Mouse (Mus musculus): ENCODE measurements around the gene Cd72.

Cd72 gene

GRCm38 (mm10) chr4:43427501-43428179 lies 26.8 kb downstream of the Cd72 start:
- no peak for DNase-seq (ENCODE audit: low spot score)

- no peak for DNase-seq (ENCODE audit: low spot score)
Observed at GRCm38 (mm10) chr4:43426487-43426886, 27.9 kb downstream of the Cd72 start.

GRCm38 (mm10) chr4:43425648-43426380 lies 28.6 kb downstream of the Cd72 start:
- no peak for DNase-seq (ENCODE audit: low spot score)

GRCm38 (mm10) chr4:43425197-43425596 lies 29.2 kb downstream of the Cd72 start:
- no peak for DNase-seq (ENCODE audit: low spot score)

GRCm38 (mm10) chr4:43424072-43424471 lies 30.4 kb downstream of the Cd72 start:
- DNase-seq (ENCODE audit: low spot score): no peak

GRCm38 (mm10) chr4:43423267-43423934 lies 31.0 kb downstream of the Cd72 start:
- DNase-seq (ENCODE audit: low spot score): no peak

- no peak for DNase-seq (ENCODE audit: low spot score)
Observed at GRCm38 (mm10) chr4:43421632-43422240, 32.7 kb downstream of the Cd72 start.

DNA sequence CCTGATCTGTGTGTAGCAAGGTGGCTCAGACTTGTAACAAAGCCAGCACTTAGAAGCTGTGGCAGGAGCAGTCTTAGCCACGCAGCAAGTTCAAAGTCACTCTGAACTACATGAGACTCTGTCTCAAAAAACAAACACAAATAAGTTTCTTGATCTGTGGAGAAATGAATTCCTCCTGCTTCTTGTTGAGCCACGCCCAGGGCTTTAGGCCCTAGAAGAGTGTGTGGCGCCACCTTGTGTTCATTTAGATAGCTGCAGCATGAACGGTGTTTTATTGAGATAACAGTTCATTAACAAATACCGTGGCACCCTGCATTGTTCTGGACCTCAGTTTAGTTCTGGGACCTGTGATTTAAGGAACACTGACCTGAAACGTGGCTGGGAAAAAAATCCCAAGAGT lies 34.1 kb downstream of the Cd72 start:
- DNase-seq (ENCODE audit: low spot score): peak; percentile 95

DNA sequence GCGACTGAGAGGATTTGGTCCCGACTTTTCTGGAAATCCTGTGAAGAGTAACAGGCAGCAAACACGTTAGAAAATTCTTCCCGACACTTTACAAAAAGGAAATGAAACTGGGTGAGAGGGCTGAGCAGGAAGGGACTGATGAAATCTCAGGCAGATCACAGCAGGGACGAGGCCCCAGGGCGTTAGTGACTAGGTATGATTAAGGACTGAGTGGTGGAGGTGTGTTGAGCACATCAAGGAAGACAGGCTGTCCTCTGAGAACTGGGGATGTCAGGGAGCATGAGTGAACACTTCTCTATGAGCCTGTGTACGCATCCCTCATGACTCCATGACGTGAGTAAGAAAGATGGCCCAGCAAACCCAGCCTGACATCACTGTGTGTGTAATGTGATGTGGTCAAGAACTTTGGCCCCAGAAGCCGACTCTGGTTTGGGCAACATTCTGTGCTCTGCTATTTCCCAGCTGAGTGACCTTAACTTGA lies 34.6 kb downstream of the Cd72 start:
- no peak for DNase-seq (ENCODE audit: low spot score)

DNA sequence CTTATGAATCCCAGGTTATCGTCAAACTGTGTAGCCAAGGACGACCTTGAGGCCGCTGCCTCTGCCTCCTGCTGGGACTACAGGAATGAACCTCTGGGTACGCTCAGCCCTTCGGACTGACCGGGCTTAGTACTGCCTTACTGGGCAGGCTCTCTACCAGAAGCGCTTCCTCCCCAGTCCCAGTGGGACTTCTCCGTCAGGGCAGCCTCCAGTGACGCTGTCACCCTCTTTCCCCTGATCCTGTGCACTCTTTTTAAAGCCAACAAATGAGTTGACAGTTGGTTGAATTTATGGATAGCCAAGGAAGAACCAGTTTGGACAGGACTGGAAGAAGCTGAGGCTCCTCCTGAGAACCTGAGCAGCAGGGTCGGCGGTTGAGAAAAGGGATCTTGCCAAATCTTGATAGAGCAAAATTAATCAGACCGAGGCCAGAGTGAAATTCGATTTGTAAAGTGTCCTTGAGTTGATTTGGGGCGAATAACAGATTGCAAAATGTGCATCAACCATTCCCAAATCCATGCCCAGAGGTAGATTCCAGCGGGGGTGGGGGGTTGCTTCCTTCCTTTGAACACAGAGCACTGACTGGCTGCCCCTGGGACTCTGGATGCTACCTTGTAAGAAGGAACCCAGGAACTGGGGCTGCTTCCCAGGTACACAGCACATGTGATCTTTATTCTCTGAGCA lies 35.3 kb downstream of the Cd72 start:
- no peak for DNase-seq (ENCODE audit: low spot score)

GRCm38 (mm10) chr4:43418450-43418849 lies 36.0 kb downstream of the Cd72 start:
- DNase-seq (ENCODE audit: low spot score): no peak

DNA sequence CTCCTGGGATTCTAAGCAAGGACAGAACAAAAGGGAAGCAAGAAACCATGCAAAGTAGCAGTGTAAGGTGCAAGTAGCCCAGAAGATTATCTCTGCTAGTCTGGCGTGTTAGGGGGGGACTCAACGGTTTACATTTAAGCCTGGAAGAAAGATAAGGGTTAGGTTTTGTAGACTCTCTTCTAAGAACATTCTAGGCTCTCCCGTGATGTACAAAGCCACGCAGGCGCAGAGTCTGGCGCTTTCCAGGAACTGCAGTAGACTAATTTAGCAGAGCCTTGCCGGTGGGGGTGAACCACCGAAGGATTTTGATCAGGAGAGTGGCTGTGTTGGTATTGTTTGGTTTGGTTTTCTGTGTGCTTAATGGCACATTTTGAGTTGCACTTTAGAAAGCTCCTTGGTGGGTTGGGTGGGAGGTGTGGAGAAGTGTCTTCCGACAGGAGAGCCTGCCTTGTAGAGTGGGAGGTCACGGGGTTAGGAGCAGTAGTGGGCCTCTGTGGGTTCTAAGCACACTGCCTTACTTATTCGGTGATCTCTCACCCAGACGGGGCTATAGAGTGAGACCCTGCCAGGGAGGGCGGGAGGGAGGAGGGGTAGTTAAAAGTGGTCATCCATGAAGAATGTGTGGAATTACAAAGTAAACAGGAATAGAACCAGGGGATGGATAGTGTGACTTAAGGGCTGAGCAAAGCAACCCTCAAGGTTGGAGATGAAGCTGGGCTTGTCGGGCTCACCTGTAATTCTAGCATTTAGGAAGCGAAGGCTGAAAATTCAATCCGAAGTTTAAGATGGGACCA lies 37.0 kb downstream of the Cd72 start:
- DNase-seq (ENCODE audit: low spot score): no peak

DNA sequence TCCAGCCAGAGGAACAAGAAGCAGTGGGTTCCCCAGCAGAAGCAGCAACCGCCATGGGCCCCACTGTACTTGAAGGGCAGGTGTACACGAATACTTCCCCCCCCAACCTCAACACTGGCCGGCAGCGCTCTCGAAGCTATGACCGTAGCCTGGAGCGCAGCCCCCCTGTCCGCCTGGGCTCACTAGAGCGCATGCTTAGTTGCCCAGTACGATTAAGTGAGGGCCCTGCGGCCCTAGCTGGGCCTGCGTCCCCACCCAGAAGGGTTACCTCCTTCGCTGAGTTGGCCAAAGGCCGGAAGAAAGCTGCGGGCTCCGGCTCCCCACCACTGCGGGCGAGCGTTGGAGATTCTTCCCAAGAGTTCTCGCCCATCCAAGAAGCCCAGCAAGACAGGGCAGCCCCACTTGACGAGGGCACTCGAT lies 38.3 kb downstream of the Cd72 start:
- DNase-seq (ENCODE audit: low spot score): no peak

- DNase-seq (ENCODE audit: low spot score): no peak
Observed at GRCm38 (mm10) chr4:43415221-43416070, 39.0 kb downstream of the Cd72 start.

- no peak for DNase-seq (ENCODE audit: low spot score)
Observed at GRCm38 (mm10) chr4:43414761-43415160, 39.7 kb downstream of the Cd72 start.

DNA sequence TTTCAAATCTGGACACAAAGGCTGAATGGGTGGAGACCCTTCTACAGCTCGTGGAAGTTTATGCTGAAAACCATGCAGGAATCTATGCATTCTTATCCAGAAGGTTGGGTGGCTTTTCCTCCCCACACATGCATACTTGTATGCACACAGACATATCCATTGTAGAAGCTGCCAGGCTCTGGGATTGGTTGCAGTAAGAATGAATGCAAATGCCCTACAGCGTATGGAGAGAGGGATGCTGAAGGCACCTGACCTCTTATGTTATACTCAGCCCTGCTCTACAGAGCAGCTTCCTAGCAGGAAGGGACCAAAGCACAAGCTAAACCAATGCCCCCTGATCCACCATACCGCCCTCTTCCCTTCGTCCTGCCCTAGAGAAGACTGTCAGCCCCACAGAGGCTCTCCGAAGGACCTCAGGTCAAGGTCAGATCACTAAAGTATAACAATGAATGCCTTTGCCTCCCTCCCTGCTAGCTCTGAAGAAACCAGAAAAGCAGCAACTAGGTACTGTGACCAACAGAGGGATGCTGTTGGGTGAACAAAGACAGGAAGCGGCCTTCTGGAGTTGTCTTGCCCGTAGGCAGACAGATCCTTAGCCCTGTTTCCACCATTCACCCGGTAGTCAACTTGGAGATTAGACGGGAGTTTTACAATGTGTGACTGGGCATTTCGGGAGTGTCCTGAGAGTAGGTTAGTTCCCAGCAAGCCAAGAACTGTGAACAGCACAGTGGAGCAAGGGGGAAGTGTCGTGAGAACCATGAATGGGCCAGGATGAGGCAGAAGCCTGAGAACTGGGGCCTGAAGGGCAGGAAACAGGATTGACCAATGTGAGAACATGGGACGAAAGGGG lies 47.1 kb downstream of the Cd72 start:
- DNase-seq (ENCODE audit: low spot score): no peak

- peak; percentile 94 for DNase-seq (ENCODE audit: low spot score)
Observed at GRCm38 (mm10) chr4:43406162-43406971, 48.1 kb downstream of the Cd72 start.

DNA sequence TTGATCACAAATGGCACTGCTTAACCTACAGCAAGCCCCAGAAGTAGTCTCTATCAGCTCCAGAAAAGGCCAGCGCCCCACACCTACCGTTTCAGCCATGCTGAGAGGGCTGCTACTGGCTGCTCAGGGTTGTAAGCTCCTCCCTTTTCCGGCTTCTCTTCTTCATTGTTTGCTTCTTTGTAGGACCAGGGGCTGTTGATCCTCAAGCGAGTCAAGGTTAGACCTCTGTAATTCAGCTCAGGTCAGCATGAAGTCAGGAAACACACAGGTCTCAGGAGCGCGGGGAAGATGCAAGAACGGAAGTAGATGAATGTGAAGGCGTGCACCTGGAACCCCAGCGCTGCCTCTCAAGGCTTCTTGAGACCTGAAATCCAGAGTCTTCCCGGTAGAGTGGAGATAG lies 49.7 kb downstream of the Cd72 start:
- no peak for DNase-seq (ENCODE audit: low spot score)

Measured in embryo, embryonic 10.5 days (tissue).